Mouse (Mus musculus) liver, postnatal 0 days (tissue): ENCODE measurements around the gene Dnah10.

ENCODE experiments used
- CTCF ChIP-seq: sonication (generic); IDR thresholded peaks from 2 replicates; pipeline ENCODE4 v1.5.1; 2016; ENCODE audit warnings: antibody characterized with exemption, low read depth
- EP300 ChIP-seq: IDR thresholded peaks from 2 replicates; pipeline ENCODE4 v1.6.1; 2016; ENCODE audit warnings: antibody characterized with exemption, low read depth, mild to moderate bottlenecking

- TF ChIP-seq CTCF (peak; percentile 72), EP300 (no peak)
Observed at GRCm38 (mm10) chr5:124777178-124777709, 52.4 kb downstream of the Dnah10 start.
